Mouse (Mus musculus) 3134 (cell line): ENCODE data around the gene Xxylt1.
A peak's percentile ranks its signal among the peaks of the same experiment; 100 is the strongest.

ENCODE experiments used
- DNase-seq: peaks from one replicate; pipeline ENCODE4 v3.0.0-alpha.2; 2011; ENCODE audit warnings: low spot score; ENCODE audit not compliant: insufficient read length; ENCODE audit errors: extremely low read depth

Xxylt1 gene

GRCm38 (mm10) chr16:31081125-31081664 is at the start of gene Xxylt1:
TSS of gene Xxylt1 (minus strand) at chr16:31081432.
- DNase-seq: peak; percentile 98

GRCm38 (mm10) chr16:31128116-31128515 is 46.9 kb upstream of the Xxylt1 start:
- no peak for DNase-seq

GRCm38 (mm10) chr16:31124991-31125390 is 43.8 kb upstream of the Xxylt1 start:
- no peak for DNase-seq

- no peak for DNase-seq
Measured at GRCm38 (mm10) chr16:31121612-31122011, 40.4 kb upstream of the Xxylt1 start.

- no peak for DNase-seq
Measured at GRCm38 (mm10) chr16:31113596-31113995, 32.4 kb upstream of the Xxylt1 start.

- no peak for DNase-seq
Measured at GRCm38 (mm10) chr16:31101352-31101751, 20.1 kb upstream of the Xxylt1 start.

GRCm38 (mm10) chr16:31099906-31100305 is 18.7 kb upstream of the Xxylt1 start:
- DNase-seq: no peak

GRCm38 (mm10) chr16:31094036-31094435 is 12.8 kb upstream of the Xxylt1 start:
- no peak for DNase-seq

GRCm38 (mm10) chr16:31093186-31093585 is 12.0 kb upstream of the Xxylt1 start:
- DNase-seq: no peak

- no peak for DNase-seq
Measured at GRCm38 (mm10) chr16:31081891-31082290, 659 bp upstream of the Xxylt1 start.

- DNase-seq: peak; percentile 91
Measured at GRCm38 (mm10) chr16:31080573-31081051, 620 bp downstream of the Xxylt1 start.

- DNase-seq: no peak
Measured at GRCm38 (mm10) chr16:31077396-31077795, 3.8 kb downstream of the Xxylt1 start.

GRCm38 (mm10) chr16:31076436-31076835 is 4.8 kb downstream of the Xxylt1 start:
- no peak for DNase-seq

GRCm38 (mm10) chr16:31074324-31074908 is 6.8 kb downstream of the Xxylt1 start:
- no peak for DNase-seq

GRCm38 (mm10) chr16:31071731-31072130 is 9.5 kb downstream of the Xxylt1 start:
- no peak for DNase-seq

GRCm38 (mm10) chr16:31070358-31071133 is 10.7 kb downstream of the Xxylt1 start:
- DNase-seq: peak; percentile 44

GRCm38 (mm10) chr16:31069211-31070166 is 11.7 kb downstream of the Xxylt1 start:
- no peak for DNase-seq

- no peak for DNase-seq
Measured at GRCm38 (mm10) chr16:31068280-31068679, 13.0 kb downstream of the Xxylt1 start.

- no peak for DNase-seq
Measured at GRCm38 (mm10) chr16:31066344-31067098, 14.7 kb downstream of the Xxylt1 start.

- no peak for DNase-seq
Measured at GRCm38 (mm10) chr16:31064782-31065181, 16.4 kb downstream of the Xxylt1 start.
